Mouse (Mus musculus) T-helper 1 cell (primary cell): ENCODE measurements around the gene Shisal1.

ENCODE experiments used
- in situ Hi-C: fragments of 300-600 bp; cut with MboI, MseI; formaldehyde crosslinking; loops from one replicate; pipeline ENCODE4 v1.15.1; 2025; ENCODE audit warnings: high pct_unique_total_duplicates

Gene Shisal1

GRCm38 (mm10) chr15:84378734-84379133, 68.2 kb downstream of the Shisal1 start:
- in situ Hi-C loops, result no loop called here

GRCm38 (mm10) chr15:84372801-84373200, 74.1 kb downstream of the Shisal1 start:
- in situ Hi-C loops, result no loop called here

DNA sequence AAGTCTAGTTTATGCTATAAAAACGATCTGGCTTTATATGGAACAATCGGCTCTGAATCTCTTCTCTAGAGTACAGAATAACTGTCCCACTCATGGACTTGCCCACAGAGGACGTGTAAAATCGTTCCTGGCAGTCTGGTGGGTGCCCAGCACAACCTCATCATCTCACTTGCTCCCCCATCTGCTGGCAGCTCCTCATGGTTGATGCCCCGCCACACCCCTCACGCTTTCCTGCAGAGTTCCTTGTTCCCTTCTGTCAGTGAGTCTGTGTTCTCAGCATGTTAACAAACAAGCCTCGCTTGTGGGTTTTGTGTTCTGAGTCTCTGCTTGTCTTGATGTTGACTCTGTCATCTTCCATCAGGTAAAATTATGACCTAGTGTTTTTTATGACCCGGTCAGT, 79.5 kb downstream of the Shisal1 start:
- in situ Hi-C loops, result no loop called here

DNA sequence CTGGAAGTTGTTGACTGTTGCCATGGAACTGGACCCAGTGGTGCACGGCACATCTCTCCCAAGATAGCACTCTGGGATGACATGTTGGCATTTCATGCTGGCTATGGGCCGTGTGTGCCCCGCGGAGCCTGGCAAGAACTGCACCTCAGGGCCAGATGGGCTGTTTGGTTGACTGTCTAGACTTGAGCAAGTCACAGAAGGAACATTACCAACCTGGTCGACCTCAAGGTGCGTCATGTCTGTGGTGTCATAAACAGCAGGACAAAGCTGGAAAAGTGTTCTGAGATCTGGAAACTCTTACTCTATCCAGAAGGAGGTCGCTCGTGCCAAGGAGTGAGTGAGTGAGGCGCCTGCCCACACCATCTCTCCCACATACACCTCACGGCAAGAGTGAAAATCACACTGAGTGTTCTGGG, 80.3 kb downstream of the Shisal1 start:
- in situ Hi-C loops, result no loop called here

DNA sequence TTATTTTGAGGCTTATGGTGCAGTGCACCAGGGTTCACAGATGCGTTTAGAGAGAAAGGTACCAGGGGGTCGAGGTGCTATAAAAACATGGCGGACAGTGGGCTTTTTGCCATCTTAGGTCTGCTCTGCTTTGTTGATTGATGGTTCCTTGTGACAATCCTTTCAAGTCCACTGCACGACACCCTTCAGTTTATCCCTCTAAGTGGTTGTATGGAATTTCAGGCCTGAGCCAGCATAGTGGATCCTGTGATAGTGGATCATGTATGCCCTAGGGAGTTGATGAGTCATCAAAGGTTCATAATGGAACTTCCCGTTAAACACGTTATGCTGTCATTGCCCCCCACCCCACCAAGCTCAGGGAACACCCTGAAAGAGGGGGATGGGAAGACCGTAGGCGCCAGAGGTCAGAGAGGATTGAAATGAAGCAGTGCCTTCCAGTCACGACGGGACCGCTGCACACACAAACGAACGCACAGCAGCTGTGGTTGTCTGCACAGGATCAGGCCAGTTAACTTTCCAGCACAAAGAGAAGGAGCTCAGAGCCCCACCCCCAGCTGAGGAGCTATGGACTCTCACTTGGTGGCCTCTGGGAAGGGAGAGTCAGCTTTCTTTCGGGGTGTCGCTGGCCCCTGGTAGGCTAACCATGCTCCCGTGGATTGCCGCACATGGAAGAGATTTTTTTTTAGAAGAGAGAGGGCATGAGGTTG, 81.1 kb downstream of the Shisal1 start:
- in situ Hi-C loops, result no loop called here

DNA sequence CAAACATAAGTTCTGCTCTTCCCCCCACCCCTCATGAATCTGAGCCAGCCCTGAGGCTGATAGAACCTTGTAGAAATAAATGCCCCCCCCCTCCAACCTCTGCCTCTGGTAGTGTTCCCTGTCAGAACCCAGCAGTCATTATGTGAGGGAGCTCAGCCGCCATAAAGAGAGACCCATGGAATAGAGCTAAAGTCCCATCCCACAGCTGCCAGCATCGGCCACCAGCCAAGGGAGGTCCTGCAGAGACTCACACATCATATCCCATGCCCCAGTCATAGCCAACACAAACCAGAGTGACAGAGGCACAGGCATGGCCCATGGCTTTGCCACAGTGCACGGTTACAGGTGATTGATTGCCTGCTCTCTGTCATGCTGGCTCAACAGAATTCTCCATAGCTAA, 82.2 kb downstream of the Shisal1 start:
- in situ Hi-C loops, result no loop called here

DNA sequence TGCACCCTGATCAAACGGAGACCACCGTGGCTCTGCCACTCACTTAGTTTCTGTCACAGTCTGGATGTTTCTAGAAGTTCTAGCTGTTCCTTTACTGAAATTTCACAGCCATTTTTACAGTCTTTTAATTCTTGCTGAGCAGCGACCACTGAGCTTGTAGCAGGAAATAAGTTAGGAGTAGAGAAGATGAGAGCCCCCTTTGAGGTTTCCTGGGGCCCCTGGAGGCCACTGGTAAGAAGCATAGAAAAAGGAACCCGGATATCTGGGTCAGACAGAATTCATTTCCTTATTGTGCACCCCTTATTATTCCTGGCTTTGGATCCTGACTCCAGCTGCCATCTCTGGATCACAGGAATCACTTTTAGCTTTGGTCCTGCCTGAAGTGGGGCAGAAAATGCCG, 91.8 kb downstream of the Shisal1 start:
- in situ Hi-C loops, result no loop called here

- in situ Hi-C loops, result no loop called here
These were observed 94.7 kb downstream of the Shisal1 start for GRCm38 (mm10) chr15:84351915-84352844.

GRCm38 (mm10) chr15:84351342-84351741, 95.6 kb downstream of the Shisal1 start:
- in situ Hi-C loops, result no loop called here

- in situ Hi-C loops, result no loop called here
These were observed 96.8 kb downstream of the Shisal1 start for GRCm38 (mm10) chr15:84349915-84350738.

DNA sequence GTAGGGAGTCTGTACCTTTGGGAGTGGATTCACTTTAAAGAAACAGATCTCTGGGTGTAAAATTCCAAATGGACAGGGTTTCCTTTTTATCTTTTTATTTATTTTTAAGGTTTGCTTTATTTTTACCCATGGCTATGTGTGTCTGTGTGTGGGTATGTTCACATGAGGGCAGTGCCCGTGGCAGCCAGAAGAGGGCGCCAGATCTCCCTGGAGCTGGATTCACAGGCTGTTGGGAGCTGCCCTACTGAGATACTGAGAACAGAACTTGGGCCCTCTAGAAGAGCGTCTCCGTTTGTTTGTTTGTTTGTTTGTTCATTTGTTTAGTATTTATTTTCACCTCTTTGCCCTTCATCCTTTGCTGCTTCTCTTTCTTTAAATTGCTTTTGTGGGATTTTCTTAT, 98.1 kb downstream of the Shisal1 start:
- in situ Hi-C loops, result no loop called here

DNA sequence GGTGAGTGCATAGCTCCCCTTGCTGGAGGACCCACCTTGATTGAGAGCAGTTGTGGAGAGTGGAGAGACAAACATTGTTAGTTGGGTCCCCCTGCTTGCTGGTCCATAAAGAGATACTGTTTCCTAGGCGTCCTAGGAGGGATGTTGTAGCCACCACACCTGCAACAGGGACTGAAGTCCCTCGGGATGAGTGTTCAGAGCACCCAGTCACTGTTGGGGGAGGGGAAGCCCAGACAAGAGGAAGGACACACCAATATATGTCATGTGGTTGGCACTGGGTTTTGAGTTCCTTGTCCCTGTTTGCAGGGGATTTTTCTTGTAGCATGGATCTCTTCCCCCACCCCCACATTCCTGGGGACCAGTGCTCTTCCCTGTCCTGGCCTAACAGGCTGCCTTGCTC, 106.0 kb downstream of the Shisal1 start:
- in situ Hi-C loops, result no loop called here

GRCm38 (mm10) chr15:84337599-84337998, 109.3 kb downstream of the Shisal1 start:
- in situ Hi-C loops, result no loop called here

GRCm38 (mm10) chr15:84336281-84336817, 110.5 kb downstream of the Shisal1 start:
- in situ Hi-C loops, result no loop called here

- in situ Hi-C loops, result no loop called here
These were observed 115.8 kb downstream of the Shisal1 start for GRCm38 (mm10) chr15:84331066-84331612.

DNA sequence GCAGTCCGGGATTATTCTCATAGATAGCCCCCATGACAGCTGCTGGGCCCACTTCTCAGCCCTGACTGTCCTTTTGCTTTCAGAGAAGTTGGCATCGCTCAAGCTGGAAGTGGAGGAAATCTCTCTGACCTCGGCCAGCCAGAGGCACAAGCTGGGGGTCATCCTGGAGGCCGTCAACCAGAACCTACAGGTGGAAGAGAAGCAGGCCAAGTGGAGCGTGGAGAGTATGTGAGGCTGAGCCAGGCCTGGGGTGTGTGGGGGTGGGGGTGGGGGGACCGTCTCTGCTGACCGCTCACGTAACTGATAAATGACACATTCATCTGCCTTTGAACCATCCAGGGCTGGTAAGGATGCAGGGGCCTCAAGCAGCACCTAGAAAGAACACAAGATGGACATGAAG, 117.0 kb downstream of the Shisal1 start:
- in situ Hi-C loops, result no loop called here
